Mouse (Mus musculus) heart, adult 9 months (tissue): ENCODE data around the gene Poldip3.

Experiments used
- DNase-seq, 2 experiments: peaks; one replicate each; pipeline ENCODE4 v3.0.0; 2022; ENCODE audit warnings: low spot score in 2 of 2

Gene Poldip3

GRCm38 (mm10) chr15:83088495-83089428, 60.4 kb downstream of the Poldip3 start:
- no peak for DNase-seq

GRCm38 (mm10) chr15:83086636-83087328, 62.4 kb downstream of the Poldip3 start:
- DNase-seq: no peak

- no peak for DNase-seq
Measured at GRCm38 (mm10) chr15:83085901-83086300, 63.3 kb downstream of the Poldip3 start.

- peak; percentile 53 to 70 for DNase-seq
Measured at GRCm38 (mm10) chr15:83084022-83084640, 65.1 kb downstream of the Poldip3 start.

GRCm38 (mm10) chr15:83083530-83083929, 65.7 kb downstream of the Poldip3 start:
- no peak for DNase-seq
